Mouse (Mus musculus): ENCODE data around the gene Prkcg.

Prkcg gene

GRCm38 (mm10) chr7:3366705-3367516 is 77.9 kb downstream of the Prkcg start:
- peak; percentile 8 for DNase-seq (ENCODE audit: low spot score)

GRCm38 (mm10) chr7:3367569-3367968 is 78.6 kb downstream of the Prkcg start:
- DNase-seq (ENCODE audit: low spot score): no peak

GRCm38 (mm10) chr7:3368311-3368710 is 79.3 kb downstream of the Prkcg start:
- DNase-seq (ENCODE audit: low spot score): no peak

GRCm38 (mm10) chr7:3369189-3369588 is 80.2 kb downstream of the Prkcg start:
- DNase-seq (ENCODE audit: low spot score): no peak

- no peak for DNase-seq (ENCODE audit: low spot score)
Measured at GRCm38 (mm10) chr7:3370407-3370806, 81.4 kb downstream of the Prkcg start.

- no peak for DNase-seq (ENCODE audit: low spot score)
Measured at GRCm38 (mm10) chr7:3372376-3372775, 83.4 kb downstream of the Prkcg start.

- no peak for DNase-seq (ENCODE audit: low spot score)
Measured at GRCm38 (mm10) chr7:3373754-3374153, 84.8 kb downstream of the Prkcg start.

- DNase-seq (ENCODE audit: low spot score): peak; percentile 57
Measured at GRCm38 (mm10) chr7:3376831-3377230, 87.9 kb downstream of the Prkcg start.
